Mouse (Mus musculus) heart, embryonic 16.5 days (tissue): ENCODE measurements at regions not wholly inside any gene's neighbourhood (a gene's known extent, or its start where the extent isn't known, plus 50 kb on each side); places are given as distances from the start of the nearest gene placed in this dataset.
"Not testable (repeated sequence)": the region's sequence is repeated elsewhere in the genome, so short reads cannot be mapped to it uniquely, and the experiment has no call there.

ENCODE experiments used
- ATAC-seq: fragments of 200-750 bp; cut with Nextera tagmentation; replicated peaks from 2 replicates; pipeline ENCODE4 v1.8.0; 2017; ENCODE audit warnings: moderate number of reproducible peaks; ENCODE audit not compliant: insufficient read depth, low FRiP score; ENCODE audit errors: extremely low read depth
- H3K27ac ChIP-seq: fragments of 300-500 bp; sonication (generic); 2 replicates; pipeline ENCODE4 v1.5.1; 2014; ENCODE audit warnings: mild to moderate bottlenecking, low read length, control low read depth, moderate library complexity
- H3K27me3 ChIP-seq: fragments of 300-500 bp; sonication (generic); 2 replicates; pipeline ENCODE4 v1.6.1; 2014; ENCODE audit warnings: low read length, mixed read lengths; ENCODE audit not compliant: control insufficient read depth, insufficient read depth
- H3K36me3 ChIP-seq: fragments of 300-500 bp; sonication (generic); 2 replicates; pipeline ENCODE4 v1.6.1; 2014; ENCODE audit not compliant: control insufficient read depth, insufficient read depth
- H3K4me1 ChIP-seq: fragments of 300-500 bp; sonication (generic); 2 replicates; pipeline ENCODE4 v1.6.1; 2014; ENCODE audit warnings: low read length, mixed read lengths; ENCODE audit not compliant: control insufficient read depth, insufficient read depth
- H3K4me2 ChIP-seq: fragments of 300-500 bp; sonication (generic); 2 replicates; pipeline ENCODE4 v1.6.1; 2014; ENCODE audit warnings: low read depth, mild to moderate bottlenecking, control low read depth, low read length
- H3K4me3 ChIP-seq: fragments of 300-500 bp; sonication (generic); 2 replicates; pipeline ENCODE4 v1.5.1; 2014; ENCODE audit warnings: mild to moderate bottlenecking, control low read depth, low read length
- H3K9ac ChIP-seq: fragments of 300-500 bp; sonication (generic); 2 replicates; pipeline ENCODE4 v1.6.1; 2014; ENCODE audit warnings: low read length, control low read depth
- H3K9me3 ChIP-seq: fragments of 300-500 bp; sonication (generic); replicated peaks from 2 replicates; pipeline ENCODE4 v1.6.1; 2016; ENCODE audit warnings: low read length; ENCODE audit not compliant: control insufficient read depth
- WGBS: fragments of 180-500 bp; shearing (Covaris S2); extraction: QIAGEN DNeasy Blood & Tissue Kit; methylation state at CpG from one replicate; pipeline ENCODE4 v1.1.7; 2014; 5-methylcytosine and 5-hydroxymethylcytosine counted together

DNA sequence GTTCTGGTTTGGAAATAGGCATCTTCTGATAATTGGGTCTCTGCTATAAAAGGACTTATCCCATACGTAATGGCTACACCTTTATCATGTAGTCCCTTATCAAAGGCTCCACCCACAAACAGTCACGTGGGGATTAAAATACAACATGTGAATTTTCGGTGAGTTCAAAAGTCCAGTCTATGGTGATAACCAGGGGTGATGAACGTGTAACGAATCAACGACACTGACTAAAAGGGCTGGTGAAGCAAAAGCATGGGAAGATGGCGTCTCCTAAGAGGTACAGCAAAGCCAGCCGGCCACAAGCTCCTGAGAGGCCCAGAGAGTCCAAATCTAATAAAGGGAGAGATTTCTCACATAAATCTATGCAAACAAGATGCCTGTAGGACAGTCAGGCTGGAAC is 124.3 kb downstream of the Sptssa start:
- Histone ChIP-seq H3K27ac (no peak overlapping the region), H3K9ac (no peak overlapping the region), H3K4me2 (no peak overlapping the region), H3K4me1 (peaks cover 2% of the 10 kb centered on the region; the same call in 1 of the 2 replicates), H3K4me3 (no peak overlapping the region), H3K9me3 (no peaks in the 10 kb centered on the region; the same call in 1 of the 2 replicates), H3K27me3 (no peaks in the 10 kb centered on the region), H3K36me3 (no peaks in the 10 kb centered on the region)
- 80% methylated on average over 8 of the region's 8 CpGs for WGBS
- ATAC-seq = no peak

DNA sequence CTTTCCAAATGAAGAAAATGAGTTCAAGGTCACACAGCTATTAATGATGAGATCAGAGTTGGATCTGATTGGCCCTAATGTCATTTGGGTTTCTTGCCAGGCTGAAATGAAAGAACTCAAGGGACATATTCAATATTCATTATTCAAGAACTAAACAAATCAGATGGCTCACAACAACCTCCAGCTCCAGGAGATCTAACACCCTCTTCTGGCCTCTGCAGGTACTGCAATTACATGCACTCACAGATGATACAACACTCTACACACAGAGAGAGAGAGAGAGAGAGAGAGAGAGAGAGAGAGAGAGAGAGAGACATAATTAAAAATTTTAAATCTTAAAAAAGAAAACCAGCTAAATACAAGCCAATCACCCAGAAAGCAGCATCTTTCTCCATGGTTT is 128.3 kb downstream of the Sptssa start:
- no peaks in the 10 kb centered on the region; the same call in 1 of the 2 replicates for H3K4me1 ChIP-seq
- H3K4me2 ChIP-seq = no peak overlapping the region
- no peak overlapping the region for H3K27ac ChIP-seq
- ATAC-seq = no peak
- peaks cover 6% of the 10 kb centered on the region for H3K9me3 ChIP-seq
- no peaks in the 10 kb centered on the region for H3K36me3 ChIP-seq
- no peak overlapping the region for H3K9ac ChIP-seq
- H3K4me3 ChIP-seq = no peak overlapping the region
- H3K27me3 ChIP-seq = no peaks in the 10 kb centered on the region

- Histone ChIP-seq H3K4me1 (no peaks in the 10 kb centered on the region), H3K4me2 (no peak overlapping the region), H3K27me3 (no peaks in the 10 kb centered on the region), H3K4me3 (no peak overlapping the region), H3K27ac (no peak overlapping the region), H3K36me3 (no peaks in the 10 kb centered on the region), H3K9ac (no peak overlapping the region), H3K9me3 (peaks cover 6% of the 10 kb centered on the region)
- 65% methylated on average over 2 of the region's 2 CpGs for whole genome bisulfite sequencing
- no peak for ATAC-seq
Measured at GRCm38 (mm10) chr12:54527577-54527976, 128.8 kb downstream of the Sptssa start.

DNA sequence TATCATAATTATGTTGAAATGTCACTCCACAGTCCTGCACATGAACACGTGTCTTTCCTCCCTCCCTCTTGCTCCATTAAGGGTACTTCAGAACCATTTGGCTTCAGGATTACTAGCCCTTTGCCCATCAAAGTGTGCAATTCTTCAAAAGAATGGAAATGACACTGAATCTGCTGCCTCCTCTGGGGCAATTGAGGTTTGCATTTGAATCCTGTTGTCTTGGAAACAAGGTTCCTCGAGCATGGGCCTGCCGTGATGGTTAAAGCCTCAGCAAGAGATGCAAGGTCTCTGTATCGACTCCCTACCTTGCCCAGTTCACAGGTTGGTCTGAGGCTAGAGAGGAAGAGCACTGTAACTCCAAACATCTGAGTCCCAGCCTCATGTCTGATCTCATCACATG is 136.0 kb downstream of the Sptssa start:
- no peak for ATAC-seq
- no peaks in the 10 kb centered on the region for H3K9me3 ChIP-seq
- WGBS = 56% methylated on average over 4 of the region's 4 CpGs
- no peaks in the 10 kb centered on the region for H3K27me3 ChIP-seq
- no peak overlapping the region for H3K4me2 ChIP-seq
- peaks cover 14% of the 10 kb centered on the region for H3K4me1 ChIP-seq
- H3K4me3 ChIP-seq = no peak overlapping the region
- H3K27ac ChIP-seq = no peak overlapping the region
- no peak overlapping the region for H3K9ac ChIP-seq
- no peaks in the 10 kb centered on the region for H3K36me3 ChIP-seq

GRCm38 (mm10) chr12:54519370-54519769 is 137.0 kb downstream of the Sptssa start:
- WGBS = 72% methylated on average over 3 of the region's 3 CpGs

DNA sequence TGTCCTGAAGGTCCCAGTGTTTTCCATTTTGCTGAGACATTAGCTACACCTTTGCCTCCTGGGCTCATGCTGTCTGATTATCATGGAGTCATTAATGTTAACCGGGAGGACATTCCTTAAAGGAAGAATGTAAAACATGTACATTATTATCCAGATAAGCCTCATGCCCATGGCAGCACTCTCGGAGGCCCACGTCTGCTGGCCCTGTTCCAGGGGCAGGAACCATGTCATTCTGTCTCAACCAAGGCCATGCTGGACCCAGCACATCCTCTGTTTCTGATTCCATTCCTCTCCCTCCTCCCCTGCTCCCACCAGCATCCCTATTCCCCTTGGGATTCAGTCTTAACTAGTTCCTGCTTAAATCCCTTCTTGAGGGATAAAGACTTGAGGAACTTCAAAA is 139.1 kb downstream of the Sptssa start:
- ATAC-seq = no peak
- Histone ChIP-seq H3K4me3 (no peak overlapping the region), H3K4me2 (no peak overlapping the region), H3K9me3 (no peaks in the 10 kb centered on the region), H3K9ac (no peak overlapping the region), H3K27me3 (no peaks in the 10 kb centered on the region), H3K27ac (no peak overlapping the region; the same call in 1 of the 2 replicates), H3K4me1 (peaks cover 17% of the 10 kb centered on the region), H3K36me3 (no peaks in the 10 kb centered on the region)
- 24% methylated on average over 3 of the region's 3 CpGs for WGBS

More at GRCm38 (mm10) chr12:54519370-54519769, 137.0 kb downstream of the Sptssa start:
- Histone ChIP-seq H3K4me3 (no peak overlapping the region), H3K27me3 (no peaks in the 10 kb centered on the region), H3K27ac (no peak overlapping the region), H3K9me3 (no peaks in the 10 kb centered on the region), H3K4me1 (peaks cover 17% of the 10 kb centered on the region), H3K36me3 (no peaks in the 10 kb centered on the region), H3K9ac (no peak overlapping the region), H3K4me2 (no peak overlapping the region)
- no peak for ATAC-seq

DNA sequence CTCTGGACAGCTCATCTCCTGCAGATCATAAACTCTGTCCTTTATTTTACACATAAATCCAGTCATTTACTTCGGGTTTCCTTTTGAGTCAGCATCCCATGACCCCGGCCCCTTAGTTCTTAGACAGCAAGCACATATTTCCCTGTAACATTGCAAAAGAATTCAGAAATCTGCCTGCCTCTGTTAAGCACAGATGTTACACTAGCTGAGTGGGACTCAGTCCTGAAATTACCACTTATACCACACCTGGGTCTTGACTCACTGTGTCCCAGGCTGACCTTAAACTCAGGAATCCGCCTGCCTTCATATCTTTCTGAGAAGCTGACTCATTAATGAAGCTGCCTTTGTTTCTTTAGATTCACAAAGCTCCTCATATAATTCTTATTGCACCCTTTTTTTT is 139.9 kb downstream of the Sptssa start:
- Histone ChIP-seq H3K9ac (no peak overlapping the region), H3K4me3 (no peak overlapping the region), H3K4me1 (peaks cover 17% of the 10 kb centered on the region), H3K27me3 (no peaks in the 10 kb centered on the region), H3K36me3 (no peaks in the 10 kb centered on the region), H3K4me2 (no peak overlapping the region), H3K27ac (peak overlapping the region; percentile 23; the same call in 1 of the 2 replicates), H3K9me3 (no peaks in the 10 kb centered on the region)
- no peak for ATAC-seq
- 61% methylated on average over 3 of the region's 3 CpGs for WGBS

GRCm38 (mm10) chr12:54516039-54516438 is 140.3 kb downstream of the Sptssa start:
- not testable (repeated sequence) for H3K27ac ChIP-seq, H3K27me3 ChIP-seq, ATAC-seq, H3K4me3 ChIP-seq, H3K4me2 ChIP-seq, H3K9ac ChIP-seq, H3K9me3 ChIP-seq, H3K36me3 ChIP-seq
- 42% methylated on average over 4 of the region's 4 CpGs for WGBS
- peaks cover 17% of the 10 kb centered on the region for H3K4me1 ChIP-seq

- Histone ChIP-seq H3K4me1 (no peaks in the 10 kb centered on the region), H3K4me3 (no peak overlapping the region), H3K4me2 (no peak overlapping the region), H3K9ac (no peak overlapping the region), H3K27me3 (no peaks in the 10 kb centered on the region), H3K27ac (no peak overlapping the region), H3K36me3 (no peaks in the 10 kb centered on the region), H3K9me3 (peaks cover 5% of the 10 kb centered on the region; the same call in 1 of the 2 replicates)
- ATAC-seq = no peak
- WGBS = 34% methylated on average over 6 of the region's 6 CpGs
Measured at GRCm38 (mm10) chr12:54509903-54510302, 146.5 kb downstream of the Sptssa start.
